In the genomic region with DNA sequence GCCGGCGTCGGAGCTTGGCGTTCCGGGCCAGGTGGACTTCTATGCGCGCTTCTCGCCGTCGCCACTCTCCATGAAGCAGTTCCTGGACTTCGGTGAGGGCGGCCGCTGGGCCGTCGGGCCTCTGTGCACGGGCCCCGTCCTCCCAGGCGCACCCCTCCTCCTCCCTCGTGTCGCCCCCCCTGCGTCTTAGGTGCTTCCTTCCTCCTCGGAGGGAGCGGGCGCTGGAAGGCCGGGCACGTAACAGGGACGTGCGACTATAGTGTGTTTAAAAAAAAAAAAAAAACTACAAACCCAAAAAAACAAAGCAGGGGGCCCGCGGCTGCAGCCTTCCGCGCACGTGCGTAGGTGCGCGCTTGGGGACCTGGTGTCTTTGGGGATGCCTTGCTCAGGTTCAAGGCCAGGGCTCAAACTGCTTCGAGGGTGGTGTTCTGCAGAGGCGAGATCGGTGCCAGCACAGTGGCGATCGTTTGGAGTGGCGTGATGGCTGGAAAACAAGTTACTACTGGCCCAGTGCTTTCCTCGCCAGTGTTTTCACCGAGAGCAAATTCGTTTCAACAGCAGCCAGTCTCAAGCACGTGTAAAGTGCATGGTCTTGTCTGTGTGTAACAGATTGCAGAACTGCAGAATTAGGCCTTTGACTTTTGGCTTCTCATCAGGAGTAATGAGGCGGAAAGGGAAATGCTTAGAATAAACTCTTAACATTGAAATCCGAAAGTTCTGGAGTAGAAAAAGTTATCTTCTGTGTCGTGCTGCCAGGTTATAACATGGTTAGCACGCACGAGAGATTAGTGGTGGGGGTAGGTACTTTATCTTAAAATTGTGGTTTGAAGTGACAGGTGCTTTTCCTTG, we compare ENCODE assay signal across 8 mouse cellular contexts. TPM values are rescaled to one million over a fixed set of nuclear protein-coding genes. Genes with fewer than 3 reads are reported as not detected.
DNase-seq lines count a peak whose midpoint lies in the region; ATAC-seq lines count a peak whose summit lies in the region.

No protein-coding gene starts in this region.

- H3K4me2 ChIP-seq in limb, embryonic 13.5 days (replicated peaks) = peak overlapping the region; percentile 86
- peak overlapping the region; percentile 75 for H3K4me2 ChIP-seq in midbrain, embryonic 15.5 days

- 3% methylated on average over 51 of the region's 51 CpGs for WGBS in limb, embryonic 13.5 days
- WGBS in midbrain, embryonic 15.5 days = 4% methylated on average over 51 of the region's 51 CpGs

- intact Hi-C loops in left cerebral cortex, postnatal 10 days (cut with DNase I) = no loop called here

- ATAC-seq in limb, embryonic 13.5 days (ENCODE audit: low FRiP score, low read depth) = peak; percentile 60; the same call in 1 of the 2 replicates
- ATAC-seq in midbrain, embryonic 15.5 days (replicated peaks) = peak; percentile 79

- no peaks in the 10 kb centered on the region for H3K27me3 ChIP-seq in limb, embryonic 13.5 days
- peaks cover 4% of the 10 kb centered on the region; the same call in 1 of the 2 replicates for H3K27me3 ChIP-seq in midbrain, embryonic 15.5 days (replicated peaks)

- peak overlapping the region; percentile 92 for H3K27ac ChIP-seq in limb, embryonic 13.5 days
- H3K27ac ChIP-seq in midbrain, embryonic 15.5 days = peak overlapping the region; percentile 82

- no peaks in the 10 kb centered on the region for H3K9me3 ChIP-seq in limb, embryonic 13.5 days
- H3K9me3 ChIP-seq in midbrain, embryonic 15.5 days = no peaks in the 10 kb centered on the region

- peaks cover 14% of the 10 kb centered on the region; the same call in 1 of the 2 replicates for H3K36me3 ChIP-seq in limb, embryonic 13.5 days
- no peaks in the 10 kb centered on the region for H3K36me3 ChIP-seq in midbrain, embryonic 15.5 days (replicated peaks)

- H3K4me3 ChIP-seq in limb, embryonic 13.5 days = peak overlapping the region; percentile 83
- H3K4me3 ChIP-seq in midbrain, embryonic 15.5 days = peak overlapping the region; percentile 73

- peak; percentile 13 to 74 for DNase-seq in left cerebral cortex, postnatal 10 days (ENCODE audit: extremely low spot score in 1 of 2, low spot score in 2 of 2)
- no peak for DNase-seq in left cerebral cortex, adult 8-10 months (ENCODE audit: low spot score in 2 of 2)
- DNase-seq in brain, embryonic 18.5 days (ENCODE audit: low read depth, low spot score) = peak; percentile 20
- DNase-seq in forelimb bud, embryonic 11.5 days (ENCODE audit: low read depth, low spot score) = peak; percentile 27
- DNase-seq in induced T-regulatory cell, adult 2 months (ENCODE audit: low read depth) = peak; percentile 76
- DNase-seq in thymus, postnatal 0 days (ENCODE audit: low spot score) = peak; percentile 78

- peak overlapping the region; percentile 90 for H3K9ac ChIP-seq in limb, embryonic 13.5 days
- H3K9ac ChIP-seq in midbrain, embryonic 15.5 days = peak overlapping the region; percentile 72

- peaks cover 22% of the 10 kb centered on the region for H3K4me1 ChIP-seq in limb, embryonic 13.5 days
- peaks cover 16% of the 10 kb centered on the region for H3K4me1 ChIP-seq in midbrain, embryonic 15.5 days

RNA-seq across cellular contexts. Expression of gene Pdk1, which starts 0.7 kb away (rescaled TPM):
- 10 to 100 TPM; 31.8 to 34.8 TPM for total RNA-seq in left cerebral cortex, postnatal 10 days (2021)
- 10 to 100 TPM; 44.1 to 65.7 (median 48.4) TPM for total RNA-seq in left cerebral cortex, adult 8-10 months (2022)
- polyA plus RNA-seq in limb, embryonic 13.5 days (2015; fragmentation: Nextera tagmentation; extraction: Ambion mirVana) = 55.2 and 58.7 TPM in 2 replicates
- polyA plus RNA-seq in midbrain, embryonic 15.5 days (2015; fragmentation: Nextera tagmentation; extraction: Ambion mirVana) = 21.2 and 23.9 TPM in 2 replicates
- polyA plus RNA-seq in thymus, postnatal 0 days (2015; fragmentation: Nextera tagmentation; extraction: Ambion mirVana) = 60.2 and 73.8 TPM in 2 replicates

Comparison
In these comparisons a context has a peak if more than half of its experiments do, and no peak if none do; other contexts are left out.
1. DNase-seq: peak in left cerebral cortex, postnatal 10 days (2 of 2), brain, embryonic 18.5 days (single experiment), forelimb bud, embryonic 11.5 days (single experiment), induced T-regulatory cell, adult 2 months (single experiment) and thymus, postnatal 0 days (single experiment); none in left cerebral cortex, adult 8-10 months (0 of 2).